Mouse (Mus musculus): ENCODE results near the gene Ctcf.

DNA sequence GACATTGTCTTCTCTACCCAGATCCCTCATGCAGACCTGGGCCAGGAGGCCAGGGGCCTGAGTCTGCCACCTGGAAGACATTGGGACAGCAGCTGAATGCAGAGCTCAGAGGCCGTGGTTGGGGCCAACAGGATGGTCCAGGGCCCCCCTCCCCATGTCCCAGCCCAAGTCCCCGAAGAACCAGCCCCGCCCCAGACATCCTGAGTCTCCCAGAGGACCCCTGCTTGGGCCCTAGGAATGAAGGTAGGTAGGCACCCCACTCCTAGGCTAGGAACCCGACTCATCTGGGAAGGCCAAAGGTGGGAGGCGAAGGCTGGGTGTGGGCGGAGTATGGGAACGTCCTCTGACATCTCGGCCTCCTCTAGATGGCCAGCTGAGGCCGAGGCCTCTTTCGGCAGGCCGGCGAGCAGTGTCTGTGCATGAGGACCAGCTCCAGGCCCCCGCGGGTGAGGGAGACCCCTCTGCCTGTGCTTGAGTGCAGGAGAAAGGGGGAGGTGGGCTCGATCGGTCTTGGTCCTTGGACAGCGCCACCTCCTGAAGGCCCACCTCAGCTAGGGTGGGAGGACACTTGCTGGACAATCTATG lies 60.9 kb downstream of the Ctcf start:
- TF ChIP-seq POLR2A (IDR thresholded peaks at IDR 0.05; ENCODE audit: insufficient read depth, low read length) (no peak), CTCF (IDR thresholded peaks at IDR 0.05; ENCODE audit: low read depth, low read length) (no peak)
